Mouse (Mus musculus) adipocyte (in vitro differentiated cells): Measurements from ENCODE around the gene Trmt112.
"Not testable (repeated sequence)": the region's sequence is repeated elsewhere in the genome, so short reads cannot be mapped to it uniquely, and the experiment has no call there.

Source experiments
- DNase-seq: peaks from one replicate; pipeline ENCODE4 v3.0.0-alpha.2; 2016; ENCODE audit warnings: low spot score

The Trmt112 gene

DNA sequence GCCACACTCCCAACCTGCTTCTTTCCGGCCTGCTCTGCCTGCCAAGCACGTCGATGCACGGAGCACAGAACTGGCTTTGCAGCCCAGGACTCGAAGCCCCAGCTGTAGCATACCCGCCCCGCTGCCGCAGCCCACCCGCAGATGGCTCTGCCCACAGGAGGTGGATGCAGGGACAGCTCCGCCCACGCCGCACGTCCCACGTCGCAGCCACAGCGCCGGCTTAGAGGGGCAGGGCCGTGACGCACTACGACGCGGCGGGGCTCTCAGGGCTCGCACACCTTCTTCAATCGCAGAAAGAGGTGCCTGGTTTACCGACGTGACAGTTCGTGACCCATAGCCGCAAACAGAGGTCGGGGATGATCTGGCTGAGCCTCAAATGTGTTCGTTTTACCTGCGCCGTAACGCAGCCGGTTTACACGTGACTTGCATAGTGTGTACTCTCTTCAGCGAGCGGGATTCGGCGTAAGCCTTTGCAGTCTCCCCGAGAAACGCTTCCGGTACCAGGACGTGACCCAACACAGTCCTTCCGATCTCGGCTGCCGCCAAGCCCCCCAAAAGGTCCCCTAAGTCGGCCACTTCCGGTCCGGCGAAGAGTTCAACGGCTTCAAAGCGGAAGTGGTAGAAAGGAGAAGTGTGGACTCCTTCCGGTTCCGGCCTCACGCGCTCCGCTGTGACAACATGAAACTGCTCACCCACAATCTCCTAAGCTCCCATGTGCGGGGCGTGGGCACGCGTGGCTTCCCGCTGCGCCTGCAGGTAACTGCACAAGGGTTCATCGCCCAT lies at the start of gene Trmt112, which contains the start of gene Prdx5:
Trmt112 (plus strand) TSS at position 192 of the 783 bp plus-strand sequence.
Prdx5 (minus strand) TSS at position 600 of the 783 bp plus-strand sequence.
- DNase-seq: peak; percentile 98

DNA sequence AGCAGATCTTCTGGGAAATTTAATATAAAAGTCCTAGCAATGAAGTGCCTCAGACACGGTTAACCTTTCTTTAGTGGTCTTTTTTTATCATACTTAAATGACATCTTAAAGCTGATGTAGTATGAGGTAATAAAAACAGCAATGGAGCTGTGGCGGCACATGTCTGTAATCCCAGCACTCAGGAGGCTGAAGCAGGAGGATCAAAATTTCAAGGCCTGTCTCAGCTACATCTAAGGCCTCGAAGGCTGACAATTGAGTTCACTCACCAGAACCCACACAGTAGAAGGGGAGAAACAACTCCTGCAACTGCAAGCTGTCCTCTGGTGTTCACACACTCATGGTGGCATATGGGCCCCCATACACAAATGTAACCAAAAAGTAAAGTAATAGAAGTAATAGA lies 49.5 kb upstream of the Trmt112 start:
- no peak for DNase-seq

DNA sequence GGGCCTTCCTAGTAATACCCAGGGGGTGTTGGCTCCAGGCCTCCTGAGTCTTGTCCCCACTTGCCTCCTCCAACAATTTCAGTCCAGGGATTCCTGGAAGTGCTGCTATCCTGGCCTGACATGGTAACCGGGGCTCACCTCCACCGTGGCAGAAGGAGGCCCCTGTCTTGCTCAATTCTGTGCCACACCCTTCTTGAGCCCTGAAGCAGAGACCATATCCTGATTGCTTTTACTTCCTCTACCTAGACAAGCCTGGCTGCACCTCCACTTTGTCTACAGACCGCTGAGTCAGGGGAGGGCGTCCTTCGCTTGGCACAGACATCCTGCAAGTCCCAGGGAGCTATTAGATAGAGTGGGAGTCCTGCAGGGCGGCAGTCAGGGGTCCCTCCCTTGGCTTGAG lies 48.8 kb upstream of the Trmt112 start:
- no peak for DNase-seq

DNA sequence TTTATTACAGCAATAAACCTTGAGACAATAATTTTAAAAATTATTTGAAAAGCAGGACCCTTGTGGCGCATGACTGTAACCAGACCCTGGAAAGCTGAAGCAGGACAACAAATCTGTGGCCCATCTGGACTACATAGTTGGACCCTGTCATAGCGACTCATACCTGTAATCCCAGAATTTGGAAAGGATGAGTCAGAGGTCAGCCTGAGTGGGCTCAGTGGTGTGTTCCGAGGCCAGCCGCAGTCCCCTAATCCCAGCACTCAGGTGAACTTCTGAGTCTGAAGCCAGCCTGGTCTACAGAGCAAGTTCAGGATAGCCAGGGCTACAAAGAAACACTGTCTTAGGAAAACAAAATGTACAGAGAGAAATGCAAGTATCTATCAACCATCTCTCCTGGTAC lies 48.0 kb upstream of the Trmt112 start:
- no peak for DNase-seq

DNA sequence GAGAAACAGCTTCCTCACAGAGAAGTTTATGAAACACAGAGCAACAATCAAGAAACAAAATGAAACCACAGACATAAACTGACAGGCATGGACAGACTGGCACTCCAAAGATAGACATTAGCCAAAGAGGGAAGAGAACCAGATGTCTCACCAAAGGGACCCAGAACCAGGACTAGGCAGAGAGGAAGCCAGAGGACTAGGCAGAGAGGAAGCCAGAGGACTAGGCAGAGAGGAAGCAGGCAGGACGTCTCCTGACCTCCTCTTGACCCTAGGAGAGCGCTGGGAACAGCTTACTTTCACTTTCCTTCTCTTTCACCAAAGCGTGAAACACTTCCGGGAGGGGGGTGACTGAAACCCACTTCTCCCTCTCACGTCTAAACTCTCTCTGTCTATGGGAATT lies 40.1 kb upstream of the Trmt112 start:
- peak; percentile 80 for DNase-seq

DNA sequence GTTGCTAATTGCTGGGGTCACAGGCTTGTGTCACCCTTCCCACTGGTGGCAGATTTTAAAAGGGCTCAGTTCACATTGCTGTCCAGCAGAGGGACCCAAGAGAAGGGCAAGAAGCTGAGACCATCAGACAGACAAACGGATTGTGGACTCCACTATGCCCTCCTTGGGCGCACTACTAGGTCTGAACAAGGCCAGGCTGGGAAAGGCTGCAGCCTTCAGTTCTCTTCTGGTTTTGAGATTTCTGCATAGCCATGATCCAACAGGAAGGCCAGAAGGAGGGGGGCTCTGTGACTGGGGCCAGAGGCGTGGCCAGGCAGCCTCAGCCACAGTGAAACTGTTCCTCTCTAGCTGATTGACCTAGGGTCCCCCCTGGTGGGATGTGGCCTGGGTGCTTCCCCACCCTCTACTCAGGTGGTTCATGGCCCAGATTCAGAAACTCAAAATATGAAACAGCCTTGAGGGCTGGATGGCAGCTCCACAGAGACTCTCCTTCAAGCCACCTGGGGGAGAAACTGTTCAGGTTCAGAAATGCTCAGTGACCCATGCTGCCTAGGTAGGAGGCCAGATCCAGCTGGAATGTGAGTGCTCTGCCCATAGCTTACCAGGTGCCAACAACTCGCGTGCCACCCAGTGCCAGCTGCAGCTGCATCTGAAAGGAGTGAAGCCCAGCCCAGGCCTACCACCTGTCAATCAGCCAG lies 37.8 kb upstream of the Trmt112 start:
- peak; percentile 78 for DNase-seq

DNA sequence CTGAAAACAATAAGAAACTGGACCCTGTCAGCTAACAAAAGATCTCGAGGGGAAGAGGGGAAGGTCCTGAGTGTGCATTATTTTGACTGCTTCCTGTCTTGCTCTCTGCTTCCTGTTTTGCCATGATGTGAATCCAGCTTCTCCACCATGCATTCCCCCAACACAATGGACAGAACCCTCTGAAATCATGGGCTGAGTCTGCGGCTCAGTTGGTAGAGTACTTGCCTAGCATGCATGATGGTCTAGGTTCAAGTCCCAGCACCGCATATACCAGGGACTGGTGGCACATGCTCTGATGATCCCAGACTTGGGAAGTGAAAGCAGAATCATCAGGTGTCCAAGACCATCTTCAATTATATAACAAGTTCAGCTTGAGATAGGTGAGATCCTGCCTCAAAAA lies 36.8 kb upstream of the Trmt112 start:
- DNase-seq: no peak

DNA sequence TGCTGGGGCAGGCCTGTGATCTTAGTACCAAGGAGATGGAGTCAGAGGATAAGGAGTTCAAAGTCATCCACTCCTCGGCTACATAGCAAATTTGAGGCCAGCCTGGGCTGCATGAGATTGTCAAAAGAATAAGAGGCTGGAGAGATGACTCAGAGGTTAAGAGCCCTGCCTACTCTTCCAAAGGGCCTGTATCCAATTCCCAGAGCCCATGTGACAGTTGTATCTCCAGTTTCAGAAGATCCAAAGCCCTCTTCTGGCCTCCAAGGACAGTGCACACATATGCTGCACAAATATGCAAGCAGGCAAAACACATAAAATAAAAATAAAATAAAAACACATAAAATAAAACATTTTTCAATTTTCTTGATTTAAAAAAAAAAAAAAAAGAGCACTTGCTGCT lies 35.2 kb upstream of the Trmt112 start:
- DNase-seq: peak; percentile 25

DNA sequence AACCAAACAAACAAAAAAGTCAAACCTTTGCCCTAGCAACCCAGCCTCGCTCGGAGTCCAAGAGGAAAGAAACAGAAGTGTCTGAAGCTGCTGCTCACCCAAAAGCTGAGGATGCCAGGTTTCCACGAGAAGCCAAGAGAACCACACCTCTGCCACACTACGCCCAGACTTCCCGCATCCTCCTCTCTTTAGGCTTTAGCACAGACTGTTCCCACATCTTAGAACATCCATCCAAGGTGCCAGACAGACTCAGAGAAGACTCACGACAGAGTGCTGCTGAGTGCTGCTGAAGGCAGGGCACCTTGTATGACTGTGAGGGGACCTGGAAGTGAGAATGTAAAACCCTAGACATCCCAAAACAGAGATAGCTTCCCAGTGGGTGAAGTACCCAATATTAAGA lies 33.7 kb upstream of the Trmt112 start:
- no peak for DNase-seq

DNA sequence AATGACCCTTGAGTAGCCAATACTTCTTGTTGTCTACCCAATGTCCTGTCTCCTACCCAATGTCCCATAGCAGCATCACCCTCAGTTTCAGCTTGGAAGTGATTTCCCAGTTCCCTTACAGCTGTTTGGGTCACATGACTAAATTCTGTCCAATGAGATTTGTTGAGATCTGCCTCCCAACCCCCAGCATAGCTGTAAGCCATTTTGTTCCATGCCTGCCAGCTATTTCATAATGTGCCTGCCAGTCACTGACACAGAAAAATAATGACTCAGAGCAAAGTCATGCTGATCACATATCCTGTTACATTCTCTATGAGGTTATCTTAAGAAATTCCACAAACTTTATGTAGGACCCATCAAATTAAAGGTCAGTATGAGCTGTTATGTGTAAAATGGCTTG lies 32.7 kb upstream of the Trmt112 start:
- DNase-seq: peak; percentile 90

DNA sequence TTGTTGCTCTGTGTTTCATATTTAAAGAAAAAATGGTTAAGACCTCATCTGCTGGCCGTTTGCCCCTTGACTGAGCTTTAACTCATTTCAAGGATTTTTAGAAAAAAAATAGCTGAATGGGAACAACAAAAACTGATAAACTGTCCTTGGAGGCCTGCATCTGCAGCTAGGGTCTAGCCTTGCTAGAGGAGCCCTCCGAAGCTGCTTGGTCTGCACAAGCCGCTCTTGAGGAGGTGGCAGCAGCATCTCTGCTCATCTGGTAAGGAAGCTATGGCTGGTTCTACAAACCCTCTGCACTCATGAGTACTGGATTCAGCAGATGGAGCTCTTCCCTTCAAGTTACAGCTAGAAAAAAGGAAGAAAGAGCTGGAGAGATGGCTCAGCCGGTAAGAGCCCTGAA lies 31.5 kb upstream of the Trmt112 start:
- DNase-seq: no peak

DNA sequence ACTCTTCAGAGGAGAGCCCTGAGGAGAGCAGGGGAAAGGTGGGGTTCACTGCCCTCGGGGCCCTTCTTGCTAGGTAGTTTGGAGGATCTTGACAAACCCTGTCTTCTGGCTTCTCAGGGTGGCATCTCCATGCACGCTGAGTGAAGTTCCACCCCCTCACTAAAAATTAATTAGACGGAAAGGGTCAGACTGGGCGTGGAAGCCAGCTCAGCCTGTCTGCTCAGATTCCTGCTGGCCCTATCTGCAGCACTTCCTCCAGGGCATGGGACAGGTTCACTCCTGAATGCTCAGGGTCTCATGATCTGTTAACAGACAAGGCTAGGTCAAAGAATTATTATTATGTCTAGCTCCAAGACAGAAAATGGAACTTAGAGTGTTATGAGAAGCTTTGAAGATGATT lies 17.0 kb upstream of the Trmt112 start:
- DNase-seq: no peak

DNA sequence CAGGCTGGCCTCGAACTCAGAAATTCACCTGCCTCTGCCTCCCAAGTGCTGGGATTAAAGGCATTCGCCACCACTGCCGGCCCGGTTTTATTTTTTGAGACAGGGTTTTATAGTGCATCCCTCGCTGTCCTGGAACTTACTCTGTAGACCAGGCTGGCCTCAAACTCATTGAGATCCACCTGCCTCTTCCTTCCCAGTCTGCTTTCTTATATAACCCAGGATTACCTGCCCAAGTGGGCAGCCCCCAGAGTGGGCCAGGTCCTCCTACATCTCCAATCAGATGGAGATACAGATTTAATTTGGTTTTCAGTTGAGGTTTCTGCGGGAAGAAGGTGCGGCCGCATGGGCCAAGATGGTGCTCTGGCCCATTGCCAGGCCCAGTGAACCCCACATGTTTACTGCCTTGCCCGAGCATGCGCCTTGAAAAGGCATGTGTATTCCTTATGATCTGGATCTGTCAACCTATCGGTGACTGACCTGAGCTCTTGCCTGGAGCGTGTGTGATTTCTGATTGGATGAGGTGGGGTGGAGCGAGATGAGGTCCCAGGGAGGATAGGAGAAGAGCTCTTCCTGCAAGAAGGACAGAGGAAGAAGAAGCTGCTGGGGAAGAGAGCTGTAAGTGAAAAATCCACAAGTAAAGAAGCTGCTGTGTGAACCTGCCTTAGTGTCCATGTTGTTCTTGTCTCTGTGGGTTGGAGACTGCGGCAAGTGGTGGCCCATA lies 15.6 kb upstream of the Trmt112 start:
- DNase-seq: no peak

DNA sequence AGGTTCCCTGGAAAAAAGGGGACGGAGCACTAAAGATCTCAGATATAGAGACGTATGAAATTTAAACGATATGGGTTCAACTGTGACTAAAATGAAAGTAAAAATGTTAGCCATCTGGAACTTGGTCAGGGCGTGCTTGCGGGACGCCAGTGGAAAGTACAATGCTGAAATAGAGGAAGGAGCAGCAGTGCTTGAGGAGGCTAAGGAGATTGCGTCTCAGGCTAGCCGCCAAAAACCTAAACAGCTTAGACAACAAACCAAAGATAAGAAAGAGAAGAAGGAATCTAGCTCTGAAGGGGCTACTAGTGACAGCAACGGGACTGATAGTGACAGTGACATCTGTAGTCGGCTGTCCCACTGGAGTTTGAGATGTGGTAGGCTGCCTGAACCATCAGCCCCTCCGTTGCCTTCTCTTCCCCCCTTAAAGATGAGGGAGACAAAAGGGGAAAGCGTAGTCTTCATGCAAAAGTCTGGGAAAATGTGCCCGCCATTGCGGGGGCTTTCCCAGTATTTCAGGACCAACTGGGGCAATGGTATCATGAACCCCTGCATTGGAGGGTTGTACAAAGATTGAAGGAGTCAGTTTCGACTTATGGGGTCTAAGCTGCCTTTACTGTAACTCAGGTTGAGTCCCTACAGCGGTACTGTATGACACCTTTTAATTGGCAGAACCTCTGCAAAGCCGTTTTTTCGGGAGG lies 13.7 kb upstream of the Trmt112 start:
- DNase-seq: not testable (repeated sequence)

DNA sequence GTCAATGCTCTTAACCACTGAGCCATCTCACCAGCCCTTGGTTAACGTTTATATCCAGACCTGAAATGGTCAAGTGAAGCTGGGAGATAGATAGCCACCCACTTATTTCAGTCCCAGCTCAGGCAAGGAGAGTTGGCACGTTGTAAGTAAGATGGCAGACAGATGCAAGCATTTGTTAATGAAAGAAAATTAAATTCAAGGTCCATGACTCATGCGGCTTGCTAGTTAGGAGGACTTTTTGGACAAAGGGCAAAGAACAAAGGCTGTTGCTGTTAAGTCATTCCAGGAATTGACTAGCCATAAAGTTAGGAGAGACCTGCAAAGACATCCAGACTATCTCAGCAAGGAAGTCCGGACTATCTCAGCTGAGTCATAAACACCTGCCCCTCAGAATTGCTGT lies 9.9 kb upstream of the Trmt112 start:
- DNase-seq: no peak

DNA sequence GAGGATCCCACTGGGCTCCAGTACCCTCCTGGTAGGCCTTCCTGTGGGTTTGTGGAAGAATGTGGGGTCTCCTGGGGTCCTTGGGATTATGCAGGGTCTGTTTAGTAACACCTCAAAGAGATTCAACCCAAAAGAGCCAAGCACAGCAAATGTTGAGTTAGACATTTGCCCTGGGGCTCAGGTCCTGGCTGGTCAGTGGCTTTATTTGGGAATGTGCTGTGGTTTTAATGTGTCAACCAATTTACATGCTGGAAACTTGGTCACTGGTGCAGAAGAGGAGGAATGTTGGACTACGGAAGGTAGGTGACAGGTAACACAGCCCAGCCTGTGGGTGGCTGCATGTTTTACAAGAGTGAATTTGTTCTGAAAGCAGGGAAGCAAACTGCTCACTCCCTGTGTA lies 6.5 kb upstream of the Trmt112 start:
- no peak for DNase-seq

DNA sequence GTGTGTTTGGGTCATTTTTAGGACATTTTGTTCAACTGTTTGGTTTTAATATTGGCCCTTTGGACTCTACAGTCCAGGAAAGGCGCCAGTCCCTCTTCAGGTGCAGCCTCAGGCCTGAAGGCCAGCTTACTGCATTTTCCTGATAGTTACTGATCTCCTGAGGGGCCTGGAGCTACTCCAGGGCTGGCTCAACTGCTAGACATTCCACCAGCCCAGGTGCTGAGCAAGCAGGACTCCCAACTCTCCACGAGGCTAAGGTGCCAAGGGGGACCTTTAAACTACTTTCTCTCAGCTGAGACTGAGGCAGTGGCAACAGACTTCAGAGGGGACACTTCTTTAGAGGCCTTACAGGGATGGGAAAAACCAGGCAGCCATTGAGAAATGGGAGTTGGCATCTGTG lies 4.7 kb upstream of the Trmt112 start:
- DNase-seq: no peak

DNA sequence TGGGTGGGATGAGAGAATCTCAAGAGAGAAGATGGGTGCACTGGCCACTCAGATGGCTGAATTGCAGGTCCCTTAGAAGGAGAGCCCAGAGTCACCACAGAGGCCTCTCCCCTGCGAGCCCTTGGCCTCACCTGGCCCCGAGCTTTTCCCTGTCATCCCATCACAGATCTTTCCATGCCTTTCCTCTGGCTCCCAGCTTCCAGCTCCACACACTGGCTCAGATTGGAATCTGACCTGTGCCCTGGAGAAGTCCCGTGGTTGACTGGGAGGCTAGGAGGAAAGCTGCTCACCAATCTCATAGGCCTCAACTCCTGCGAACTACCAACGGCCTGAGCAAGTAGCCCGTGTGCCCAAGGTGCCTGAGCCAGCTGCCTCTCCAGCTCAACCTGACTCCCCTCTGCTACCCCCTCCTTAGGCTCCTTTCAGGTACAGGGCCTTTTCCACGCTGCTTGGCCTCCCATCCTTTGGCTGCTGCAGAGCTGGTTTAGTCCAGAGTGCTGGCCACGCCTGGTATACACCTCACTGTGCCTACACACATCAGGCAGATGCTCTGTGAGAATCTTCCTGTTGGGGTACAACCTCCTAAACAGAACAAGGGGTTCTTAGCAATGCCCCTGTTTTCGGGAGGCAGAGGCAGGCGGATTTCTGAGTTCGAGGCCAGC lies 3.9 kb upstream of the Trmt112 start:
- DNase-seq: peak; percentile 54

DNA sequence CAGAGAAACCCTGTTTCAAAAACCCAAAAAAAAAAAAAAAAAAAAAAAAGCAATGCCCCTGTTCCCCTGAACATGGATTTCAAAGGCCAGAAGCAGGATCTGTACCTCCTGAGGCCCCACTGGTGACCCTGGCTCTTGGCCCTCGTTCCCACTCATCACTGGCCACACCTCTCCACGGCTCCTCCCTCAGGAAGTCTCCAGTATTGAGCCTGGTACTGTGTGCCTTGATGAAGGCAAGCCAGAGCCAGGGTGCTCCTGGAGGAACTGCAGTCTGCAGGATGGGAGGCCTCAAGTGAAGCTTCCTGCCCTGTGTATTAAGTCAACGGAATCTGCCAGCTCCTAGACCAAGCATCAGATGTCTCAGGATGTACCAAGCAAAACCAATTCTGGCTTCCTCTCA lies 3.3 kb upstream of the Trmt112 start:
- DNase-seq: no peak

DNA sequence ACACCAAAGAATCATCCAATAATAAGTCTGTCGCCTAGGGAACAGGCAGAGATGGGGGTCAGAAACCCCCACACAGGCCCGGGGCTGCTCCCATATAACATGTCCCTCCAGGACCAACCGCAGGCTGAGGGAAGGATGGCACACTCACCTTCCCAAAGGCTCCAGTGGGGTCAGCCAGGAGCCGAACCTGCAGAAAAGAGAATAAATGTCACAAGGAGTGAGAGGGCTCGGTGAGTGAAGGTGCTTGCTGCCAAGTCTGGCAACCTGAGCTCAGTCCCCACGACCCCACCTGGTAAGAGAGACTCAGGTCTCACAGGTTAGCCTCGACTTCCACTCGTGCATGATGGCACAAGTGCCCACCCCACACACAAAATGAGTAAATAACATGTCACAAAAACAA lies 2.4 kb upstream of the Trmt112 start:
- DNase-seq: no peak

DNA sequence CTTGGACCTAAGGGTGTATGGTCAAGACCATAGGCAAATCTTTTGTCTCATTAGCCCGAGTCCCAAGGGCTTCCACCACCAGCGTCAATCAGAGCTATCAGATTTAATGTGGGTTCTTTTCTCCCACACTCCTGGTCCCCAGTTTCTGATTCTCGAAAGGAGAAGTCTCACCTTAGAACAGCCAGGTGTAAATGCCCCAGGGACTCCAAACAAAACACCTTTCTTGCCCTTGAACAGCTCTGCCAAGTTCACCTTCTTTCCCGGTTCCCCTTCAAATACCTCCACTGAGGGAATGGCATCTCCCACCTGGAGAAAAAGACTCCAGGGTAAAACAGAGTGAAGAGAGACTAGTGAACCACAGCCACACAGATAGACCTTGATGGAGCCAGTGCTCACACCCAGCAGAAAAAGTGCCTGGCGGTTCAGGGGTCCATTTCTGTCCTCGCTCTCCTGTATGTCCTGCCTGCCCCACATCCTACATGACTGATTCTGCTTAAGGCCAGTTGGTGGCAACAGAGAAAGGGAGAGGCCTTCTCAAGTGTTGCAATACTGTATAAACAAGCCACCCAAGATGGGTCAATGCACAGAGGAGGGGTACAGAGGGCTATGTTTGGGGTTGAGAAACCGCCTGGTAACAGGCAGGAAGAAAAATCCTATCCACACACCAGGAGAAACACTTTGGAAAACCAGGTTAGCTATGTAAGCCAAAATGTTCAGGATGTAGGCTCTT lies 1.5 kb upstream of the Trmt112 start:
- DNase-seq: peak; percentile 69
